In genomic region chr8:105866364-105867029, GRCm38 (mm10) we compare ENCODE assay signal across 15 mouse cellular contexts. TPM values are rescaled to one million over a fixed set of nuclear protein-coding genes. Genes with fewer than 3 reads are reported as not detected.
DNase-seq lines count a peak whose midpoint lies in the region; ATAC-seq and TF ChIP-seq lines count a peak whose summit lies in the region.
"Had no signal": no experiment of that assay in that cellular context is flagged by ENCODE, and none has a peak within 500 bp of the region (broad histone marks: within the 10 kb centered on the region; RNA-seq: fewer than 3 reads in every experiment).

No protein-coding gene starts in this region.

- no peaks in the 10 kb centered on the region for H3K27me3 ChIP-seq in hindbrain, postnatal 0 days (ENCODE audit: insufficient read depth, low read length)
- no peaks in the 10 kb centered on the region for H3K27me3 ChIP-seq in hindbrain, embryonic 14.5 days (ENCODE audit: control insufficient read depth, insufficient read depth, low read length)
- H3K27me3 ChIP-seq in liver, embryonic 11.5 days (replicated peaks; ENCODE audit: control insufficient read depth, insufficient read depth, low read length) = no peaks in the 10 kb centered on the region
- H3K27me3 ChIP-seq: megakaryocyte, embryonic 14.5 days had no signal

- H3K9ac ChIP-seq in hindbrain, postnatal 0 days (replicated peaks; ENCODE audit: low read length) = no peak overlapping the region
- no peak overlapping the region for H3K9ac ChIP-seq in hindbrain, embryonic 14.5 days
- H3K9ac ChIP-seq in ES-E14 (ENCODE audit: insufficient read depth, low read depth, low read length, poor library complexity, severe bottlenecking) = peak overlapping the region; percentile 47; the same call in 1 of the 2 replicates
- H3K9ac ChIP-seq in liver, embryonic 11.5 days (ENCODE audit: low read depth, low read length) = no peak overlapping the region

- H3K4me3 ChIP-seq in hindbrain, postnatal 0 days (ENCODE audit: low read length) = no peak overlapping the region
- no peak overlapping the region for H3K4me3 ChIP-seq in hindbrain, embryonic 14.5 days (replicated peaks; ENCODE audit: low read length)
- H3K4me3 ChIP-seq in ES-E14 (ENCODE audit: insufficient read depth in 1 of 2, low read depth in 1 of 2, low read length in 2 of 2, poor library complexity in 1 of 2, severe bottlenecking in 1 of 2) = no peak overlapping the region
- no peak overlapping the region for H3K4me3 ChIP-seq in liver, embryonic 11.5 days (ENCODE audit: low read depth, low read length)
- H3K4me3 ChIP-seq: megakaryocyte, embryonic 14.5 days had no signal

- ATAC-seq in hindbrain, postnatal 0 days = no peak
- no peak for ATAC-seq in hindbrain, embryonic 14.5 days (ENCODE audit: low FRiP score)
- ATAC-seq in liver, embryonic 11.5 days (replicated peaks; ENCODE audit: low FRiP score) = peak; percentile 48
- ATAC-seq: activated CD4-positive, CD25-positive, alpha-beta regulatory T cell, adult 4 months had no signal

- H3K36me3 ChIP-seq in hindbrain, postnatal 0 days (ENCODE audit: insufficient read depth, low read length) = peaks cover 35% of the 10 kb centered on the region; the same call in 1 of the 2 replicates
- H3K36me3 ChIP-seq in hindbrain, embryonic 14.5 days (replicated peaks; ENCODE audit: control insufficient read depth, insufficient read depth) = peaks cover 35% of the 10 kb centered on the region
- H3K36me3 ChIP-seq in ES-E14 (ENCODE audit: control insufficient read depth, insufficient read depth, low read length, poor library complexity, severe bottlenecking) = peaks cover 47% of the 10 kb centered on the region
- peaks cover 30% of the 10 kb centered on the region for H3K36me3 ChIP-seq in liver, embryonic 11.5 days (ENCODE audit: control insufficient read depth, insufficient read depth, low read length)

- peaks cover 11% of the 10 kb centered on the region for H3K4me1 ChIP-seq in hindbrain, postnatal 0 days (ENCODE audit: insufficient read depth, low read length)
- H3K4me1 ChIP-seq in hindbrain, embryonic 14.5 days (replicated peaks; ENCODE audit: control insufficient read depth, insufficient read depth, low read length) = peaks cover 12% of the 10 kb centered on the region
- H3K4me1 ChIP-seq in ES-E14 (ENCODE audit: control insufficient read depth in 2 of 2, insufficient read depth in 2 of 2, low read length in 2 of 2, poor library complexity in 1 of 2) = peaks cover 12 to 30% of the 10 kb centered on the region in 2 experiments
- peaks cover 26% of the 10 kb centered on the region for H3K4me1 ChIP-seq in liver, embryonic 11.5 days (replicated peaks; ENCODE audit: control insufficient read depth, insufficient read depth, low read length)

- 81% methylated on average over 6 of the region's 6 CpGs for WGBS in hindbrain, postnatal 0 days
- 84% methylated on average over 6 of the region's 6 CpGs for WGBS in hindbrain, embryonic 14.5 days
- 62% methylated on average over 6 of the region's 6 CpGs for WGBS in liver, embryonic 11.5 days

- DNase-seq in hindbrain, postnatal 0 days (ENCODE audit: low spot score) = peak; percentile 18
- DNase-seq in hindbrain, embryonic 14.5 days (ENCODE audit: low spot score) = no peak
- DNase-seq in A20 (ENCODE audit: low read depth, low spot score) = peak; percentile 52
- DNase-seq in ES-E14 (ENCODE audit: low read depth, low spot score) = no peak
- DNase-seq in liver, embryonic 11.5 days (ENCODE audit: low spot score) = no peak
- DNase-seq in layer of hippocampus, adult 11-12 months (ENCODE audit: low spot score) = no peak
- DNase-seq in layer of hippocampus, adult 8-10 months (ENCODE audit: low spot score in 2 of 2) = no peak
- DNase-seq in adrenal gland, adult (ENCODE audit: inconsistent age in 2 of 2, low spot score in 1 of 2) = no peak
- DNase-seq: cerebellum, adult 8-10 months; kidney, adult 18-20 months; left cerebral cortex, postnatal 4 days; thymus, postnatal 25 days had no signal

- H3K9me3 ChIP-seq in hindbrain, postnatal 0 days (ENCODE audit: low read length) = no peaks in the 10 kb centered on the region
- no peaks in the 10 kb centered on the region for H3K9me3 ChIP-seq in hindbrain, embryonic 14.5 days (ENCODE audit: control insufficient read depth, low read length)
- no peaks in the 10 kb centered on the region for H3K9me3 ChIP-seq in ES-E14 (ENCODE audit: control insufficient read depth, insufficient read depth, low read depth, low read length)
- H3K9me3 ChIP-seq in liver, embryonic 11.5 days (ENCODE audit: control insufficient read depth, low read length) = no peaks in the 10 kb centered on the region
- H3K9me3 ChIP-seq: megakaryocyte, embryonic 14.5 days had no signal

- TF ChIP-seq CTCF in hindbrain, postnatal 0 days (IDR thresholded peaks at IDR 0.05; ENCODE audit: low read depth) = peak; percentile 57

- H3K4me2 ChIP-seq in hindbrain, postnatal 0 days (ENCODE audit: low read depth, low read length) = no peak overlapping the region
- H3K4me2 ChIP-seq in hindbrain, embryonic 14.5 days (replicated peaks) = no peak overlapping the region
- no peak overlapping the region for H3K4me2 ChIP-seq in liver, embryonic 11.5 days

- in situ Hi-C loops in ES-E14 (cut with MboI; ENCODE audit: low sequenced_read_pairs in 2 of 2, unreplicated experiment in 2 of 2) = no loop called here

- no peak overlapping the region for H3K27ac ChIP-seq in hindbrain, postnatal 0 days
- no peak overlapping the region for H3K27ac ChIP-seq in hindbrain, embryonic 14.5 days
- no peak overlapping the region; the same call in 1 of the 2 replicates for H3K27ac ChIP-seq in ES-E14 (ENCODE audit: insufficient read depth, low read depth, low read length, poor library complexity, severe bottlenecking)
- 0 out of 2 replicates have a peak overlapping the region, but pooled peaks have one; percentile 22 for H3K27ac ChIP-seq in liver, embryonic 11.5 days (ENCODE audit: low read depth, low read length)

TF ChIP-seq in ES-E14, 5 proteins besides CTCF, POLR2A, EP300 and RAD21:
- TF ChIP-seq HCFC1 (IDR thresholded peaks at IDR 0.05; ENCODE audit: borderline replicate concordance, insufficient read depth, low read length) = no peak
- no peak for TF ChIP-seq CHD2 (IDR thresholded peaks at IDR 0.05; ENCODE audit: low read depth, low read length)
- no peak for TF ChIP-seq ZNF384 (IDR thresholded peaks at IDR 0.05; ENCODE audit: low read depth, low read length)
- TF ChIP-seq ZC3H11A (IDR thresholded peaks at IDR 0.05; ENCODE audit: borderline replicate concordance, low read depth, low read length) = no peak
- TF ChIP-seq MAFK (IDR thresholded peaks at IDR 0.05; ENCODE audit: insufficient read depth, low read depth, low read length) = no peak

RNA-seq across cellular contexts. Expression of gene Nutf2, which starts 6.1 kb away (rescaled TPM):
- total RNA-seq in hindbrain, postnatal 0 days (2014; rRNA removed) = 20.1 and 49.6 TPM in 2 replicates
- 119 and 158 TPM in 2 replicates for polyA plus RNA-seq in hindbrain, postnatal 0 days (2015; fragmentation: Nextera tagmentation; extraction: Ambion mirVana)
- polyA plus RNA-seq in hindbrain, embryonic 14.5 days (2014; fragmentation: Nextera tagmentation; extraction: Ambion mirVana) = 181 TPM in 2 replicates
- total RNA-seq in ES-E14 (2012; rRNA removed) = 185 and 242 TPM in 2 replicates
- 304 and 312 TPM in 2 replicates for polyA plus RNA-seq in liver, embryonic 11.5 days (2014; fragmentation: Nextera tagmentation; extraction: Ambion mirVana)
- total RNA-seq in layer of hippocampus, adult 8-10 months (2022) = 10 to 100 TPM; 12.8 to 36.2 (median 22.6) TPM

RNA-seq across cellular contexts. Expression of gene Thap11, which starts 11.6 kb away (rescaled TPM):
- 86.9 and 112 TPM in 2 replicates for total RNA-seq in hindbrain, postnatal 0 days (2014; rRNA removed)
- 44.9 and 45.6 TPM in 2 replicates for polyA plus RNA-seq in hindbrain, postnatal 0 days (2015; fragmentation: Nextera tagmentation; extraction: Ambion mirVana)
- 46.2 and 51.2 TPM in 2 replicates for polyA plus RNA-seq in hindbrain, embryonic 14.5 days (2014; fragmentation: Nextera tagmentation; extraction: Ambion mirVana)
- 31.5 and 52.5 TPM in 2 replicates for total RNA-seq in ES-E14 (2012; rRNA removed)
- polyA plus RNA-seq in liver, embryonic 11.5 days (2014; fragmentation: Nextera tagmentation; extraction: Ambion mirVana) = 62.0 and 66.5 TPM in 2 replicates
- 10 to 100 TPM; 36.4 to 39.7 (median 38.3) TPM for total RNA-seq in layer of hippocampus, adult 8-10 months (2022)

RNA-seq across cellular contexts. Expression of gene Cenpt, which starts 13.4 kb away (rescaled TPM):
- total RNA-seq in hindbrain, postnatal 0 days (2014; rRNA removed) = 40.9 and 45.3 TPM in 2 replicates
- polyA plus RNA-seq in hindbrain, postnatal 0 days (2015; fragmentation: Nextera tagmentation; extraction: Ambion mirVana) = 39.9 and 42.8 TPM in 2 replicates
- polyA plus RNA-seq in hindbrain, embryonic 14.5 days (2014; fragmentation: Nextera tagmentation; extraction: Ambion mirVana) = 46.3 and 51.7 TPM in 2 replicates
- 82.2 and 127 TPM in 2 replicates for total RNA-seq in ES-E14 (2012; rRNA removed)
- polyA plus RNA-seq in liver, embryonic 11.5 days (2014; fragmentation: Nextera tagmentation; extraction: Ambion mirVana) = 37.0 and 37.5 TPM in 2 replicates
- 10 to 100 TPM; 11.6 to 18.5 (median 14.0) TPM for total RNA-seq in layer of hippocampus, adult 8-10 months (2022)

RNA-seq across cellular contexts. Expression of gene Edc4, which starts 14.2 kb away (rescaled TPM):
- 113 and 118 TPM in 2 replicates for total RNA-seq in hindbrain, postnatal 0 days (2014; rRNA removed)
- polyA plus RNA-seq in hindbrain, postnatal 0 days (2015; fragmentation: Nextera tagmentation; extraction: Ambion mirVana) = 41.7 and 42.0 TPM in 2 replicates
- polyA plus RNA-seq in hindbrain, embryonic 14.5 days (2014; fragmentation: Nextera tagmentation; extraction: Ambion mirVana) = 40.1 and 46.6 TPM in 2 replicates
- 93.9 and 117 TPM in 2 replicates for total RNA-seq in ES-E14 (2012; rRNA removed)
- polyA plus RNA-seq in liver, embryonic 11.5 days (2014; fragmentation: Nextera tagmentation; extraction: Ambion mirVana) = 43.7 and 47.5 TPM in 2 replicates
- 10 to 100 TPM; 65.0 to 72.8 (median 69.3) TPM for total RNA-seq in layer of hippocampus, adult 8-10 months (2022)

RNA-seq across cellular contexts. Expression of gene Nrn1l, which starts 26.9 kb away (rescaled TPM):
- 0.75 and 3.3 TPM in 2 replicates for total RNA-seq in hindbrain, postnatal 0 days (2014; rRNA removed)
- 1.9 and 2.0 TPM in 2 replicates for polyA plus RNA-seq in hindbrain, postnatal 0 days (2015; fragmentation: Nextera tagmentation; extraction: Ambion mirVana)
- polyA plus RNA-seq in hindbrain, embryonic 14.5 days (2014; fragmentation: Nextera tagmentation; extraction: Ambion mirVana) = 1.4 TPM in 1 of 2 replicates, not detected in the other
- total RNA-seq in ES-E14 (2012; rRNA removed) = 2.1 and 2.7 TPM in 2 replicates
- polyA plus RNA-seq in liver, embryonic 11.5 days (2014; fragmentation: Nextera tagmentation; extraction: Ambion mirVana) = not detected in 2 replicates
- 1 to 10 TPM in 2 of 4 experiments, under 1 TPM in 1, not detected in 1; 0.92 to 2.9 (median 2.7) TPM for total RNA-seq in layer of hippocampus, adult 8-10 months (2022)
- total RNA-seq: gastrocnemius, adult 8-10 months; left cerebral cortex, postnatal 4 days had no signal

Comparison
In these comparisons a context has a peak if more than half of its experiments do, and no peak if none do; other contexts are left out.
1. DNase-seq: peak in hindbrain, postnatal 0 days (single experiment) and A20 (single experiment); none in hindbrain, embryonic 14.5 days (single experiment), ES-E14 (single experiment), liver, embryonic 11.5 days (single experiment), layer of hippocampus, adult 11-12 months (single experiment), layer of hippocampus, adult 8-10 months (0 of 2) and adrenal gland, adult (0 of 2).